Mouse (Mus musculus): ENCODE data around the gene Xcl1.
"Not testable (repeated sequence)": the region's sequence is repeated elsewhere in the genome, so short reads cannot be mapped to it uniquely, and the experiment has no call there.

Gene Xcl1

DNA sequence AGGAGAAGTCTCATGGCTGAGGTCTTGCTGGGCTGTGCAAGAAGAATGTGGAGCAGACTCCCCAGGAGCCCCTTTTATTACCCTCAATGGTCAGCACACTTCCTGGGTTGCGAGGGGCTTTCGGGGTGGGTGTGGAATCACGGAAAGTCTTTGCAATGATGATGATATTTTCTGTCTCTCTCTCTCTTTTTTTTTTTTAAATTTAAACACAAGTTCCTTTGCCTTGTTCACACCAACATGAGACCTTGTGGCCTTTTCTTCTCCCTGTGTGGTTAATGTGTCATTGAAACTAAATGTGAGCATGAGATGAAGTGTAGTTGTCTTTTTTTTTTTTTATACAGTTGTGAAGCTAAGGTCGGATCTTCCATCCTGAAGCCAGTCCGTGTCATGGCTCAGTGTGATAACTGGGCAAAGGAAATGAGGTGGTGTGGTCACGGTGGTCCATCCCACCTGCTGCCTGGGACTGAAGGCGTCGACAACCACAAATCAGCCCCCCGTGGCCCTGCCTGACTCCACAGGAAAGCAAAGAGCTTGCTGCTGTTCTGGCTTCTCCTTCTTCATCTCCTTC lies at the start of gene Xcl1:
TSS of gene Xcl1 (minus strand) at position 51 of the 568 bp plus-strand sequence.
- no peak for DNase-seq (ENCODE audit: low spot score)

DNA sequence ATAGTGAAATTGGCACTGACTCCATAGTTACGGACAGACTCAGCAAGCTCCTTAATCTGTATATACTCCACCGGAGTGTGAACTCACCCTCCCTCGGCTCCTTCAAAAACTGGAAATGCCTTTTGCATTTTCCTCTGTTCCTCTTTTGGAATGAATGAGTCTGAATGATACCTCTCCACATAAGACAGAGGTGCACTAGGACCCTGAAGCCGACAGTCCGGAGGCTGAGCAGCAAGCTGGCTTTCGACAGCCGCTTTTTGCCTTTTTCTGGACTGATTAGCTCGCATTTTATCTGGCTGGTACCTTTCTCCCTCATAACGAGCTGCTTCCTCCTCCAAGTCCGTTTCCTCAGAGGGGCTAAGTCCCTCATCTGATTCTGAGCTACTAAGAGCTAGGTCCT lies 49.4 kb upstream of the Xcl1 start:
- DNase-seq (ENCODE audit: low spot score): not testable (repeated sequence)

DNA sequence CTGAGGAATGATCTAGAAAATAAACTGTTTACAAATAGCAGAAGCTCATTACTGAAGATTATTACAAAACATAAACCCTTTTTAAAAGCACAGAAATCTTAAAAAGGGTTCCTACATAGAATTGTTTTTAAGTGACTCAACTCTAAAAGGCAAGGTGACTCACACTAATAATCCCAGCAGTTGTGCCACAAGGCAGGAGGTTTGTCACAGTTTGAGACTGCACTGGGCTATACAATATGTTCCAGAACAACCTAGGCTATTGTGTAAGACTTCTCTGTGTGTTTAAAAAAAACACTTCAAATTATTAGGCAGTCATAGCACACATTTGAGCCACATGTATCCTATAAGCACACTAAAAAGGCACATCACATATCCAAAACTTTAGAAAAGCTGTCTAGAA lies 42.0 kb upstream of the Xcl1 start:
- no peak for DNase-seq (ENCODE audit: low spot score)

DNA sequence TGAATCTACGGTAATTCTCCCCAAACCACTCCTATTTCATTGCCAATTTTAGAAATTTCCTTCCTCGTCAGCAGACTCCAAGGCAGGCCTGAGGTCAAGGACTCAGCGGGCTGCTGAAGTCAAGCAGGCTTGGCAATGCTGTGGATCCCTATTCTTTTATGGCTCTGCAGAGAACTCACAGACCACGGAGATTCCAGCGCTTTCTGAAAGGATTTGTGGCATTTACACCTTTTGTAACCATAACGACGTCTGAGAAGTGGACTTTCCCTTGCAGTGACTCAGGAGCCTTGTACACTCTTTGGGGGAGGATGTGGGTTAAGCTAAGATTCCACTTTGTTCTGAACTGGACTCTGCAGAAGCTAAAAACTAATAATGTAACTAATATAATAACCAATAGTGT lies 40.4 kb upstream of the Xcl1 start:
- DNase-seq (ENCODE audit: low spot score): no peak

DNA sequence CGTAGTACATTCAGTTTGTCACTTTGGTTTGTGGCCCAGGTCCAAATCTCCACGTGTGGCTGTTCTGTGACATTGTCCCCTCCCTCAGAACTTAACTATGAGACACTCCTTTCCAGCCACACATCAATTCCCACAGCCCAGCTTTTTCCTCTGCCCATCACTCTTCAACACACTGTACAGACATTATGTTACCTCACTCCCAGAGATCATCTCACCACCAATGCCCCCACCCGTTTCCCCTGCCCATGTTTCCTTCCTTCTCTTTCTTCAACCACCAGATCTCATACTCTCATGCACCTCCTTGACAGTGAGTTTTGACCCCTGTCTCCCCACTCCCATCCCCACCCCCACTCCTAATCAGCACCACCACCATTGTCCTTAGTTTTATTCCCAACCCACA lies 39.9 kb upstream of the Xcl1 start:
- DNase-seq (ENCODE audit: low spot score): no peak

DNA sequence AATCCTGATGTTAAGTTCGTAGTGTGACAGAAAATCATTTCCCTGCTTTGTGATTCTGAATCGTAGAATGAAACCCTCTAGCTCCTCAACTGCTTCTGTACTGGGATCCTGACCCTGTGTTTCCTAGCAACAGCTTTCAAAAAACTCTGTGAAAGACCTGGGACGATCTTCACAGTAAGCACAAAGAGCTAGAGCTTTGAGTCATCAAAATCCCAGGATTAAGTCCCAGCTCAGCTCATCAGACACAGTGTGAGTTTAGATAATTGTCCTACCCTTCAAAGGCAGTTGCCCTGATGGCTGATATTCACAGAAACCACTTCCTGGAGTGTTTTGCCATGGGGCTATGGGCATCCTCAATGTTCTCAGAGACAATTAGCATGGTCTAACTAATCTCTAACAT lies 38.5 kb upstream of the Xcl1 start:
- no peak for DNase-seq (ENCODE audit: low spot score)

DNA sequence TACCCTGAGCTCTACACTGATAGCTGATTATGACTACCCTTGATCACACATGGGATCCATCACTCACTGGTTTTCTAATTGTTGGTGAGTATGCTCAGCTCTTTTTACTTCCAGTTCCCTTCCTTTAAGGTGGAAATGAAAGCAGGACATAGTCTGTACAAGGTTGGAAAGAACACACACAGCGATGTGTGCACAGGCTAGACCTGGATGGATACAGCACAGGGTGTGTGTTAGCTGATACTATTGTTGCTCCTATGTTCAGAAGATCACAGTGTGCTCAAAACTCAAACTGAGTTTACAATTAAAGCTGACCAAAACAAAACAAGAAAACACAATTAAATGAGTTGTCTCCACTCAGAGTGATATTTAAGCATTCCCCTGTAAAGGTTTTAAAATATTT lies 38.0 kb upstream of the Xcl1 start:
- DNase-seq (ENCODE audit: low spot score): no peak

- DNase-seq (ENCODE audit: low spot score): no peak
Observed at GRCm38 (mm10) chr1:164972744-164973143, 37.4 kb upstream of the Xcl1 start.

DNA sequence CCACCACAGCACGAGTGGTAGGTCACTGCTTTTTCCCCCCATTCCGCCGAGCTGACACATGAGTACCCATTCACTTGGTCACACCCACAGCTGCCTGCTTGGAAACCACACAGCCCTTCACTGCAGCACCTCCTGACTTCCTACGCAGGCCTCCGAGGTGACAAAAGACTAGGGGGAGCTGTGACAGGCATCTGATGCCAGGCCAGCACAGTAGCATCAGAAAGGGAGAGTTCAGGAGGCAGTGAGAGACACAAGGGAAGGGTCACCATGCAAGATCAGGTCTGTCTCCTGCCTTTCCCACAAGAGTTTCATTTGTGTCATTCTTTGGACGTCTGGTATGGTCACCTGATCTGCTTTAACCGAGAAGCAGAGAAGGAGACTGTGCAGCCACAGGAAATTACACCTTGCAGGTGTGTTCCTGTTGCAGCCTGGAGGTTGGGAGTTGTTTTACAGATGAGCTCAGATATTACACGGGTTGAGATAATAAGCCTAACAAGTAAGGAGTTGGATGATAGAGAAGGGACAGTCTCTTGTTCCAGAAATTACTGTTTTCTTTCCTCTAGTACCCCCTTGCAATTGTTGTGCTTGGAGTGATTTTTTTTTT lies 30.9 kb upstream of the Xcl1 start:
- DNase-seq (ENCODE audit: low spot score): no peak

DNA sequence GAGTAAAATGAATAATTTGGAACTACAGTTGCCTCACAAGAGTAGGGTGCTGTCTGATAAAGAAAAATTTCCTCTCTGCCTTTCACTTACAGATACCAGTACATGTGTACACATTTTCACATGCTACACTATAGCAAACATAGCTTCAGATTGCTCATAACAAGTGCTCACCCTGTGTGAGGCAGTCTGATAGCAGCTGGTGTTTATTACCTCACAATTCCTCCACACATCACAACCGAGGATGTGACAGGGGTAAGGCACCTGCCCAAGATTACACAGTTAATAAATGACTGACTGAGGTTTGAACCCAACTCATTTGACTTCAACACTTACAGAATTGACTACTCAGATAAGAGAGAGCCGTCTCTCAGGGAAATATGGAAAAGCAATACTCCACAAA lies 25.3 kb upstream of the Xcl1 start:
- no peak for DNase-seq (ENCODE audit: low spot score)

DNA sequence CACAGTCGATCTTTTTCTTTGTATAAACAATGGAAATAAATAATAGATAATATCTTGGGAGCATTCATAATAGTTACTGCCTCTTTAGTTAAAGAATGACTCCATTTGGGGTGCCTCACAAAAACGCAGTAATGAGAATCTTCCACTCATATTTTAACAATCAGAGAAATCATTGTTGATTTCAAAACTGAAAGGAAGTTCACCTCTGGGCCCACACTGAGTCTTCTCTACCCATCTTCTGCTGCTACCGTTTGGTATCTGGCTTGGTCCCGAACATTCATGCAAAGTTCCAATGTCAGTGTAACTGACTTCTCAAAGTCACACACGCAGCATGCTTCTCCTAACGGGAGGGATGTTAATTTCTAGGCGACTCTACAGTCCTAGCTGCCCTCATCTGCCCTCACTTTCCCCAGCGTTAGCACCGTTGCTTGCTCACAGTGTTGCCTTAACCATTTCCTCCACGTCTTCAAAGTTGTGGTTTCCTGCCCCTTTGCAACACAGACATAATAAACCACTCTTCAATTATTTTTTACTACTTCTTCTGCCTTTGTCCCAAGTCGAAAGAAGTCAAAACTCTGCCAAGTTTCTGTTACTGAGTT lies 24.6 kb upstream of the Xcl1 start:
- no peak for DNase-seq (ENCODE audit: low spot score)

DNA sequence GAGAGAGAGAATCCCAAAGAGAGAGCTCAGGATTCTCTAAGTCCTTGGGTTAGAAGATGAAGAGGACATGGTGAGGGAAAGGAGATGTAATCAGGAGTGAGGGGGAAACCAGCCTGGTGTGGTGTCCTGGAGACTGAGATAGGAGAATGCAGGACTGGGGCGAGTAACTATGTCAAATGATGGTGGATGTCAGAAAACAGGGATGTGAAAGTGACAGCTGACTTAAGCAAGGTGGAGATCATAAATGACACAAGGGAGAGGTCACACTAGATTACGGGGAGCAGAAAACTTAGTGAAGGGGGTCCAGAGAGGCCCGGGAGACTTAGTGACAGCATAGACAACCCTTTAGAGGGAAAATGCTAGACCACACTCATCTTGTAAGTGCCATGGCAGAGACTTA lies 23.8 kb upstream of the Xcl1 start:
- no peak for DNase-seq (ENCODE audit: low spot score)

DNA sequence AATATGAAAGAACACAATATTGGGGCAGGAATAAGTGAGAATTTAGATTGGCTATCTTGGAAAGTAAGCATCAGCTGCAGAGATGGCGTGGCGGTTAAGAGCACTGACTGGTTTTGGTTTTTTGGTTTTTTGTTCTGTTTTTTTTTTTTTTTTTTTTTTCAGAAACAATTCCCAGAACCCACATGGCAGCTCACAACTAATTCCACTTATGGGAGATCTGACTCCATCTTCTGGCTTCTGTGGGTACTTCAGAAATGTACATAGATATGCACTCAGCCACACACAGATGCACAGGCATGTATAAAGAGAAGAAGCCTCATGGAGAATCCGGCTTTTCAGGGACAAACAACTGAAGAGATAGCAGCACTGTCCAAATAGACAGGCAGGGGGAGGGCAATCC lies 22.6 kb upstream of the Xcl1 start:
- no peak for DNase-seq (ENCODE audit: low spot score)

DNA sequence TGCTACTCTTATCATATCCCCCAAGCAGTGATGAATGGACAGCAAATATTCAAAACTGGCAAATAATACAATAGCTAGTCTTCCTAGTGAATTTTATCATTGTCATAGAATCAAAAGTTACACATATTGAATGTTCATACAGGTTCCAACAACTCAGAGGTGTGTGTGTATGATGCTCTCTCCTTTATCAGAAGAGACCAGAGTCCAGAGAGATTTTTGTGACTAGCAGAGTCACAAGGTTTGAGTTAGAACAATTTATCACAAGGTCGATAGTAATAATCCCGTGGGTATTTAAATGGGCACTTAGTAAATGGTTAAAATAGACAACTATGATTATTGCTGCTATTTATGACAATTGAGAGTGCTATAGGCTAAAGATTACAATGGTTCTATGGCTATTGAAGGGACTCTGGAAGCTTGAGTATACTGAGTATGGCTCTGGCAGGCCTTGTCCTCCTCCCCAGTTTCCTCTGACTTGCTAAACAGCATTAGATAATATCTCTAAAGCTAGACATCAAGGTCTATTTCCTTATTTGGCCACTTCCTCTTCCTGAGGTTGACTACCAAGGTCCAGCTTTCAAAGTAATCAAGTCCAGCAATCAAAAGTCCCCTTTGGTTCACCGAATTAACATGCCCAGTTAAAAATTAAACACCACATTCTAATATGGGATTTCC lies 21.5 kb upstream of the Xcl1 start:
- DNase-seq (ENCODE audit: low spot score): no peak

- no peak for DNase-seq (ENCODE audit: low spot score)
Observed at GRCm38 (mm10) chr1:164955452-164956196, 20.3 kb upstream of the Xcl1 start.

DNA sequence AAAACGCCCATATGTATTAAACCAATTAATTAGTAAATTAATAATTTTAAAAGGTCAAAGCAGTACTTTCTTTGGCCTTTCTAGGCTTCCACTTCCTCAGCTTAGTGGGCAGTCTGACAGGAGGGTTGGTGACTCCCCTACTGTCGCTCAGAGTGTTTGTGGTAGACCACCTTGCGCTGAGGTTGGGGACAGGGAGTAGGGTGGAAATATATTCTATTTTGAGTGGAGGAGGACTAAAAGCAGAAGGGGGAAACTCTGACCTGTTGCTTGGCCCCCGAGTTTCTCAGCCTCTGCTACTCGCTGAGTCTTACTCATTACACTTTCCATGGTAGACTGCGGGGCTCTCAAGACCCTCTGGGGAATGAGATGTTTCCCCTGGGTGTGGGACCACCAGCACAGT lies 18.2 kb upstream of the Xcl1 start:
- no peak for DNase-seq (ENCODE audit: low spot score)

DNA sequence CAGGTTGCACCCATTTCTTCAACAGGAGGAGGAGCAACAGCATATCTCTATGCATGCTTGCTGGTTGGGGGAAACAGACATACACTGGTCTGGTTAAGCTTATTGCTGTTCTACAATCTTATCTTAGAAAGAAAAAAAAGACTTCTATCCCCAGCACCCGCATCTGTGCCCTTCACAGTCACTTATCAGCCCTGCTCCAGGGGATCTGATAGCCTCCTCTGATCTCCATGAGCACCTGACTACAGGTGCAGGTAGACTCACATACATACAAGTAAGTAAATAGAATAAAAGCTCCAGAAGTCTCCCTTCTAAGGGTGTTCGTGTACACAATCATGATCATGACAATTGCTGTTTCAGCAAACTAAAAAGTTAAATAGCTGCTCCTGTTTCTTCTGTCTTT lies 733 bp upstream of the Xcl1 start:
- no peak for DNase-seq (ENCODE audit: low spot score)

- no peak for DNase-seq (ENCODE audit: low spot score)
Observed at GRCm38 (mm10) chr1:164933441-164934188, 1.7 kb downstream of the Xcl1 start.

GRCm38 (mm10) chr1:164931135-164931534 lies 4.2 kb downstream of the Xcl1 start:
- no peak for DNase-seq (ENCODE audit: low spot score)

DNA sequence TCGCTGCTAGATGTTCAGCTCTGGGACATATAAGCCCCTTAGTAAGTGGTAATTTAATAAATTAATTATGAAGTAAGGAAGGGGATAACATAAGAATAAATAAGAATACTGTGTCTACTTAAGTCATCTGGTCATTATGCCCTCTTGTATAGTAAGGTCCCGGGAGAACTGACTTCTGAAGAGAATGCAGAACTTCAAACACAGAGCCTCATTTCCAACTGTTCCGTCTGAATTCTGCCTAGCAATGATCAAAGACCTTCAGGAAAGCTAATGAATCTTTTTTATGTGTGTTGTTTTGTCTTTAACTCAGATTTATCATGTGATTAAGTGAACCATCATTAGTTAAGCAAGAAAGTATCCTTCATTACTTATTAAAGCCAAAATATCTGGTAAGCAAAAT lies 5.3 kb downstream of the Xcl1 start:
- DNase-seq (ENCODE audit: low spot score): no peak

- DNase-seq (ENCODE audit: low spot score): no peak
Observed at GRCm38 (mm10) chr1:164926534-164927160, 8.7 kb downstream of the Xcl1 start.

DNA sequence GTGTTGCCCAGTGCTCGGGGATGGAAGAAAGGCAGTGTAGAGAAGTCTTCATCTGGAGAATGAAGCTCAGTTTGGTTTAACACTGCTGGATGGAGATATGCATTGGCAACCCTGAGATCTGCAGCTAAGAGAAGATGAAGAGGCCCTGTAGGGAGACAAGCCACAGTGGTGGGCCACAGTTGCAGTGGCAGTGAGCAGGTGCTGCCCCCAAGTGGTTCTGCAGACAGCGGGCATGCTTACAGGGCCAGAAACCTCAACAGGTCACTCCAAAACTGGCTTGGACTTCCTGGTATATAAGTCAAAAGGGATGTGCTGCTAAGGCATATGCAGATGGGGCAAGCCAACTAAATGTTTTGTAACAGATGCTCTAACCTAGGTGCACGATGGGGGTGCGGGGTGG lies 30.3 kb downstream of the Xcl1 start:
- peak; percentile 58 for DNase-seq (ENCODE audit: low spot score)

All from ovary, postnatal 36 days (tissue).